Mouse (Mus musculus): ENCODE data around the gene Kdm2b. TPM values are rescaled to one million over a fixed set of nuclear protein-coding genes. Genes with fewer than 3 reads are reported as not detected.
A peak's percentile ranks its signal among the peaks of the same experiment; 100 is the strongest.
"Not testable (repeated sequence)": the region's sequence is repeated elsewhere in the genome, so short reads cannot be mapped to it uniquely, and the experiment has no call there.

Kdm2b gene
- total RNA-seq, 2 experiments from 2014 or later = 35.0 to 36.7 TPM

- Histone ChIP-seq H3K27ac (peak overlapping the region; percentile 94), H3K4me3 (peak overlapping the region; percentile 82)
- TF ChIP-seq CTCF (conservative IDR thresholded peaks at IDR 0.05) = no peak
- peak in 1 of 2 experiments; percentile 56 for DNase-seq (ENCODE audit: low spot score in 2 of 2)
Observed at GRCm38 (mm10) chr5:122987211-122988020, 2.2 kb downstream of the Kdm2b start.

- Histone ChIP-seq H3K4me3 (no peak overlapping the region), H3K27ac (peak overlapping the region; percentile 79)
- peak; percentile 15; the same call in 1 of the 2 replicates for TF ChIP-seq CTCF (conservative IDR thresholded peaks at IDR 0.05)
- DNase-seq (ENCODE audit: low spot score in 2 of 2) = no peak
Observed at GRCm38 (mm10) chr5:122986091-122986493, 3.5 kb downstream of the Kdm2b start.

DNA sequence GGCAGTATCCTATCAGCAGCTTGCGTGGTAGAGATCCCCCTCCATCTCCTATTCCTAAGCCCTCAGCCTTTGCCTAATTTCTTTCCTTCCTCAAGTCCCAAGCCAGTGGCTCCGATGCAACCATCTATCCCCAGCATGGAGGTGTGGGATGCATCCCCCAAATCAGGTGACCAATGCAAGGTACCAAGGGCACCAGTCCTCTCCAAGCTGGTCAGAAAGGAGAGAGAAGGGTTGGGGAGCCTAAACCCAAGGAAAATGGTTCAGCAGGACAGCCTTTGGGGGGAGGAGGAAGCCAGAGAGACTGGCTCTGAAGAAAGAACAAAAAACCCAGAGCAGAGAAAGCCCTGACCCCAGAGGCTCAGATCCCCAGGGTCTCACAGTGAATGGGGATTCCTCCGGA, 4.3 kb downstream of the Kdm2b start:
- H3K4me3 ChIP-seq = peak overlapping the region; percentile 6; the same call in 1 of the 2 replicates
- no peak for DNase-seq (ENCODE audit: low spot score in 2 of 2)
- no peak for TF ChIP-seq CTCF (conservative IDR thresholded peaks at IDR 0.05)
- H3K27ac ChIP-seq = peak overlapping the region; percentile 79

DNA sequence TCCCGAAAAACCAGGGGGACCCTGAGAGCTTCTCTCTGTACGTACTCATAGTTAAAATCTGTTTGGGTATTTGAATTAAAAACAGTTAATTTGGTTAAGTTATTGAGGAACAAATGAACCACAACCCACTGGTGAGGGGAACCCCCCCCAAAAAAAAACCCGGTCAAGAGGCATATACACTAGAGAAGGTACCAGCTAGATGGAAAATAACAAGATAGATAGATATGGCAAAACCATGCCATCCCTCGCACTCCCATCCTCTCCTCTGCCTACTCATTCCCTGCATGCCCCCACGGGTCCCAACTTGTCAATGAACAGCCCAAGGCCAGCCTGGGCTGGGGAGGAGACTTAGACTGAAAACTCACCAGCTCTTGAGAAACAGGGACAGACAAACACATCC, 5.1 kb downstream of the Kdm2b start:
- H3K4me3 ChIP-seq = no peak overlapping the region
- TF ChIP-seq CTCF (conservative IDR thresholded peaks at IDR 0.05) = no peak
- H3K27ac ChIP-seq = peak overlapping the region; percentile 79; the same call in 1 of the 2 replicates
- DNase-seq (ENCODE audit: low spot score in 2 of 2) = no peak

- Histone ChIP-seq H3K27ac (no peak overlapping the region), H3K4me3 (no peak overlapping the region)
- DNase-seq (ENCODE audit: low spot score in 2 of 2) = no peak
- no peak for TF ChIP-seq CTCF (conservative IDR thresholded peaks at IDR 0.05)
Observed at GRCm38 (mm10) chr5:122978970-122979369, 10.7 kb downstream of the Kdm2b start.

GRCm38 (mm10) chr5:122974701-122975100, 14.9 kb downstream of the Kdm2b start:
- not testable (repeated sequence) for DNase-seq (ENCODE audit: low spot score in 2 of 2); H3K4me3 ChIP-seq; H3K27ac ChIP-seq
- TF ChIP-seq CTCF (conservative IDR thresholded peaks at IDR 0.05) = peak; percentile 60

DNA sequence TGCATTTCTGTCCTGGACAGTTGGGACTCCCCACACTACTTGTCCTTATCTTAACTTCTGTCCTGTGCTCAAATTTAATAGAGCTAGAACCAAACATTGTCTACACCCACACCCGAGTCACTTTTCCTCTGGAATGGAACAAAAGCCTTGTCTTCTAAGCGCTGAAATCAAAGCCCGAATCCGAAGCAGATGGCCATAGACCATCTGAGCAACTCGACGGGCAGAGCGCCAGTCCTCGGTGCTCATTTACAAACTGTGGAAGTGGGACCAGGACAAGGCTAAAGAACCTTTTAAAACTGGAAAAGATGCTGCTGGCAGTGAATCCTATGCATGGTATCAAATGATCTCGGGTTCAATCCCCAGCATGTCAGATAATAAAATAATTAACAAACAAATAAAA, 17.5 kb downstream of the Kdm2b start:
- Histone ChIP-seq H3K27ac (peak overlapping the region; percentile 86), H3K4me3 (no peak overlapping the region)
- TF ChIP-seq CTCF (conservative IDR thresholded peaks at IDR 0.05) = no peak
- DNase-seq (ENCODE audit: low spot score in 2 of 2) = peak in 1 of 2 experiments; percentile 72

GRCm38 (mm10) chr5:122971438-122971837, 18.2 kb downstream of the Kdm2b start:
- DNase-seq (ENCODE audit: low spot score in 2 of 2) = peak in 1 of 2 experiments; percentile 53
- peak overlapping the region; percentile 86 for H3K27ac ChIP-seq
- no peak for TF ChIP-seq CTCF (conservative IDR thresholded peaks at IDR 0.05)
- H3K4me3 ChIP-seq = no peak overlapping the region

GRCm38 (mm10) chr5:122970056-122970455, 19.6 kb downstream of the Kdm2b start:
- Histone ChIP-seq H3K27ac (peak overlapping the region; percentile 86), H3K4me3 (no peak overlapping the region)
- no peak for TF ChIP-seq CTCF (conservative IDR thresholded peaks at IDR 0.05)
- DNase-seq (ENCODE audit: low spot score in 2 of 2) = no peak

DNA sequence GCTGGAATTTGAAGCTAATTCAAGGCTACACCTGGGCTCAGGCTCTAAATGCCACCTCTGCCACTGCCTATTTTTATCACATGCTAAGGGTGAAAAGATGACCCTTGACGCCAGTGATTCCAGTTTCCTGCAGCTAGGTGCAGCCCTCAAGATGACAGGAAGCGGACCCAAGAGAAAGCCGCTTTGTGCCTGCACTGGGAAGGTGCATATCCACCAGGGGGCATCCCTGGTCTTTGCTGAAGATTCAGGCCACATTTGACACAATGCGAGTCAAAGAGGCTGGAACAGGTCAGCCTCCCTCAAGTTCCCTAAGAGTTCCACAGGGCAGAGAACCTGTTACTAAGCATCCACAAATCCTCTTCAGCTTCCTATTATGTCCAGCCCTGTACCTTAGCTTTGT, 21.3 kb downstream of the Kdm2b start:
- H3K4me3 ChIP-seq = no peak overlapping the region
- no peak overlapping the region for H3K27ac ChIP-seq
- DNase-seq (ENCODE audit: low spot score in 2 of 2) = peak; percentile 50 to 80
- TF ChIP-seq CTCF (conservative IDR thresholded peaks at IDR 0.05) = peak; percentile 95

DNA sequence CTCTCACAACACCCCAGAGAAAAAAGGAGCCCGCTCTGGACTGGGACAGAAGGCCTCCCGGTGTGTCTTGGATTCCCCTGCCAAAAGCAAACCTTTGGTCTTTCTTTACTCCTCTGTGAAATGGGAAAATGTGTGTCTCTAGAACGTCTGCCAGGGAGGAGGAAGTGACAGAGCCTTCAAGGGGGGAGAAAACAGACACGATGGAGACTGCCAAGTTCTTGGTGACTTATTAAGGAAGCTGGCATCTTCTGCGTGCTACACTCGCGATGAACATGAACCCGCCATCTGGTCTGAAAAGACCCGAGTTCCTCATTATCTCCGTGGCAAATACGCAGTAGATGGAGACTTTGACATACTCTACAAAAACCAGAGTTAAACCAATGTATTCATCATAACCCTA, 24.2 kb downstream of the Kdm2b start:
- no peak for DNase-seq (ENCODE audit: low spot score in 2 of 2)
- Histone ChIP-seq H3K27ac (no peak overlapping the region; the same call in 1 of the 2 replicates), H3K4me3 (no peak overlapping the region)
- no peak for TF ChIP-seq CTCF (conservative IDR thresholded peaks at IDR 0.05)

GRCm38 (mm10) chr5:122964853-122965252, 24.8 kb downstream of the Kdm2b start:
- Histone ChIP-seq H3K4me3 (no peak overlapping the region), H3K27ac (no peak overlapping the region)
- DNase-seq (ENCODE audit: low spot score in 2 of 2) = no peak
- TF ChIP-seq CTCF (conservative IDR thresholded peaks at IDR 0.05) = no peak

GRCm38 (mm10) chr5:122961905-122962304, 27.7 kb downstream of the Kdm2b start:
- no peak overlapping the region for H3K27ac ChIP-seq
- H3K4me3 ChIP-seq = no peak overlapping the region
- no peak for DNase-seq (ENCODE audit: low spot score in 2 of 2)
- TF ChIP-seq CTCF (conservative IDR thresholded peaks at IDR 0.05) = no peak

- TF ChIP-seq CTCF (conservative IDR thresholded peaks at IDR 0.05) = no peak
Observed at GRCm38 (mm10) chr5:122959391-122959790, 30.2 kb downstream of the Kdm2b start.

More at GRCm38 (mm10) chr5:122959391-122959790, 30.2 kb downstream of the Kdm2b start:
- H3K4me3 ChIP-seq = no peak overlapping the region
- DNase-seq (ENCODE audit: low spot score in 2 of 2) = no peak
- no peak overlapping the region for H3K27ac ChIP-seq
